Mouse (Mus musculus) forebrain, embryonic 15.5 days (tissue): ENCODE results near the gene Srek1ip1. TPM values are rescaled to one million over a fixed set of nuclear protein-coding genes. Genes with fewer than 3 reads are reported as not detected.

Experiments
- ATAC-seq: fragments of 200-750 bp; cut with Nextera tagmentation; replicated peaks from 2 replicates; pipeline ENCODE4 v1.8.0; 2017; ENCODE audit warnings: mild to moderate bottlenecking, moderate TSS enrichment, moderate library complexity
- H3K27ac ChIP-seq: fragments of 300-500 bp; sonication (generic); replicated peaks from 2 replicates; pipeline ENCODE4 v1.5.1; 2015; ENCODE audit warnings: mild to moderate bottlenecking, inconsistent platforms
- H3K27me3 ChIP-seq: fragments of 300-500 bp; sonication (generic); 2 replicates; pipeline ENCODE4 v1.6.1; 2015; ENCODE audit warnings: inconsistent platforms
- H3K36me3 ChIP-seq: fragments of 300-500 bp; sonication (generic); 2 replicates; pipeline ENCODE4 v1.6.1; 2015; ENCODE audit warnings: mild to moderate bottlenecking, inconsistent platforms
- H3K4me1 ChIP-seq: fragments of 300-500 bp; sonication (generic); 2 replicates; pipeline ENCODE4 v1.6.1; 2015; ENCODE audit warnings: inconsistent platforms
- H3K4me2 ChIP-seq: fragments of 300-500 bp; sonication (generic); replicated peaks from 2 replicates; pipeline ENCODE4 v1.6.1; 2015; ENCODE audit warnings: mild to moderate bottlenecking, inconsistent platforms
- H3K4me3 ChIP-seq: fragments of 300-500 bp; sonication (generic); 2 replicates; pipeline ENCODE4 v1.5.1; 2015; ENCODE audit warnings: mild to moderate bottlenecking, inconsistent platforms
- H3K9ac ChIP-seq: fragments of 300-500 bp; sonication (generic); replicated peaks from 2 replicates; pipeline ENCODE4 v1.6.1; 2015; ENCODE audit warnings: mild to moderate bottlenecking, inconsistent platforms
- H3K9me3 ChIP-seq: fragments of 300-500 bp; sonication (generic); 2 replicates; pipeline ENCODE4 v1.6.1; 2016; ENCODE audit warnings: inconsistent platforms
- WGBS: fragments of 180-500 bp; shearing (Covaris S2); methylation state at CpG from one replicate; pipeline ENCODE4 v1.1.7; 2015; ENCODE audit warnings: mixed read lengths; 5-methylcytosine and 5-hydroxymethylcytosine counted together
- polyA plus RNA-seq: library from polyadenylated mRNA; unstranded; fragments of >200 nt; fragmentation: Nextera tagmentation; extraction: Ambion mirVana; gene quantifications from 2 replicates; pipeline ENCODE4 v1.2.1, GENCODE M21; 2015

Srek1ip1 gene
- polyA plus RNA-seq, result 17.8 and 18.2 TPM in 2 replicates

DNA sequence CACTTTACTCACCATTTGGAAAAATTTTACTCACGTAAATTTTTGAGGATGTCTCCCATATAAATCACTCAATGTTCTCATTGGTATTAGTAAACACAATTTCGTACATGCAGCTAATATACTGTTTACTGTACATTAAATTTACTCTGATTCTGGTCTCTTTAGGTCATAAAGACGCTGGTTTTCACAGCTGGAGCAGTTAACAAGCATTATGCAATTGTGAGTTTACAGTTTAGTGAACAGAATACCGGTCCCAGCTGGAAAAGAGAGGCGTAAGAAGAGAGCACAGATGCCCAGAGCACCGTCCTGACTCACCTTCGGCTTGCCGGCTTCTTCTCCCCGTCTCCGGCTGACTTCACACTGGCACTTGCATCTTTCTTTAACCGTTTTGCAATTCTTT, at the start of gene Srek1ip1:
Gene Srek1ip1 (plus strand): TSS at position 301 of the 400 bp plus-strand sequence.
- Histone ChIP-seq H3K9ac (no peak within 1 kb of the TSS), H3K9me3 (no peaks in the 10 kb centered on the region), H3K27me3 (no peaks in the 10 kb centered on the region), H3K27ac (no peak within 1 kb of the TSS), H3K36me3 (peaks cover 15% of the 10 kb centered on the region), H3K4me3 (no peak within 1 kb of the TSS), H3K4me2 (no peak within 1 kb of the TSS), H3K4me1 (no peaks in the 10 kb centered on the region)
- 92% methylated on average over 11 of the region's 11 CpGs for WGBS
- ATAC-seq, result no peak

DNA sequence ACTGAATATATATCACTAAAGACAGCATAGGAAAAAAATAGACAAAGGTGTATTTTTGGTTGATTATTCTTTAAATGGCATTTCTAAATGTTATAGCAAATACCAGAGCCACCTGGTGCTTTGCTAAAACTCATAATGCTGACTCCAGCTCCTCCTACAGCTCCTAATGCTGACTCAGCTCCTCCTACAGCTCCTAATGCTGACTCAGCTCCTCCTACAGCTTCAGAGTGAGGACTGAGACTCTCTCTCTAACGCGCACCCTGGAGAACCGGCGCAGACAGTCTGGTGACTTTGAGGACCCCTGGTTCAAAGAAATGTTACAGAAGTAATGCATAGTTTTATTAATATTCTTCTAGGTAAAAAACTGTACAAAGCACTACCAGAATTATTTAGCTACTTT, 49.4 kb upstream of the Srek1ip1 start:
- no peak for ATAC-seq
- Histone ChIP-seq H3K36me3 (no peaks in the 10 kb centered on the region), H3K27ac (no peak overlapping the region), H3K9ac (no peak overlapping the region), H3K4me3 (no peak overlapping the region), H3K9me3 (no peaks in the 10 kb centered on the region), H3K4me1 (no peaks in the 10 kb centered on the region), H3K4me2 (no peak overlapping the region), H3K27me3 (no peaks in the 10 kb centered on the region)
- 93% methylated on average over 4 of the region's 4 CpGs for WGBS

DNA sequence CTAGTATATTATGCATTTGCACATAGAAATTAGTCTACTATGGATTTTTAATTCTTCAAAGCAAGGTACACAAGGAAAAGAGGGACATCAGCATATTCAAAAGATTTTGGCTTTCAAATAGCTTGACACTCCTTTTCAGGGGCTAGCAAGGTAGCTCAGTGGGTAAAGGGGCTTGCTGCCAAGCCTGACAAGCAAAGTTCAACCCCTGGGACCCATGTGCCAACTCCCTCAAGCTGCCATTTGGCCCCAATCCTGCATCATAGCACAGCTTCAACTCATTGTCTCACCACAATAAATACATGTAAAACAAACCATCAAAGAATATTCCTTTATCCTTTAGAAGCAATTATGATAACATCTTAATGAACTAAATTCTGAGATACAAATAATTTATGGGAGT, 45.3 kb upstream of the Srek1ip1 start:
- H3K4me1 ChIP-seq, result no peaks in the 10 kb centered on the region
- ATAC-seq, result no peak
- H3K4me3 ChIP-seq, result no peak overlapping the region
- H3K9me3 ChIP-seq, result no peaks in the 10 kb centered on the region
- no peaks in the 10 kb centered on the region for H3K27me3 ChIP-seq
- H3K9ac ChIP-seq, result no peak overlapping the region
- no peaks in the 10 kb centered on the region for H3K36me3 ChIP-seq
- H3K27ac ChIP-seq, result no peak overlapping the region
- H3K4me2 ChIP-seq, result no peak overlapping the region

DNA sequence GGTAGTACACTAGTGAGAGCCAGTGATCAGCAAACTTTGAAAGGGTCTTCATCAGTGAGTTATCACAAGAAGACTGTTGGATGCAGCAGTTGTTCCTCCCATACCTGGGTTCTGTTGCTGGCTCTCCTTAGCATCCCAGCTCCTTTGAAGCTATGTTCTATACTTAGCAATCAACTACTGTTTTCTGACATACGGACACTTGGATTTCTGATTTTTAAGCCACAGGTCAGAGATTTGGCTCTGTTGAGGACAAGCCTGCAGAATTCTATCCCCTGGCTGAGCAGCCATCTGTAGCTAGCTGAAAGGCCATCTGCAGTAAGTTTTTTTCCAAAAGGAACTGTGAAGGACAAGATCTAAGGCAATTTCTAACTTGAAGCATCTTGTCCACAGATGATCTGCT, 32.9 kb upstream of the Srek1ip1 start:
- no peaks in the 10 kb centered on the region for H3K9me3 ChIP-seq
- H3K27me3 ChIP-seq, result no peaks in the 10 kb centered on the region
- H3K9ac ChIP-seq, result no peak overlapping the region
- H3K27ac ChIP-seq, result no peak overlapping the region
- no peak for ATAC-seq
- H3K4me3 ChIP-seq, result no peak overlapping the region
- no peaks in the 10 kb centered on the region for H3K36me3 ChIP-seq
- H3K4me1 ChIP-seq, result no peaks in the 10 kb centered on the region
- H3K4me2 ChIP-seq, result no peak overlapping the region
- 97% methylated on average over 1 of the region's 1 CpGs for WGBS

DNA sequence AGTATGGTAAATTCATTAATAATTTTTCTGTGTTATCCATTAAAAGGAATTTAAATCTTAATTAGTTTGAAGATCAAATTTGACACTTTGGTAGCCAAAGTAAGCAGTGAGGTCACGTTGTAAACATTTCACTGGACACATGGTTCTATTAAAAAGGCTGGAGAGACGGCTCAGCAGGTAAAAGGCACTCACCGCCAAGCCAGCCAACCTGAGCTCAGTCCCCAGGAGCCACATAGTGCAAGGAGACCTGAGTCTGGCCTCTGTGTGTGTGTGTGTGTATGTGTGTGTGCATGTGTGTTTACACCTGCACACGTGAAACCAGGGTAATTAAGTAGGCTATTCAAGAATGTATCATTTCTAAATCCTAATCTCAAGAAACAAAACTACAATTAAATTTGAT, 29.9 kb upstream of the Srek1ip1 start:
- Histone ChIP-seq H3K4me3 (no peak overlapping the region), H3K27ac (no peak overlapping the region), H3K4me1 (no peaks in the 10 kb centered on the region), H3K36me3 (no peaks in the 10 kb centered on the region), H3K9me3 (no peaks in the 10 kb centered on the region), H3K27me3 (no peaks in the 10 kb centered on the region), H3K4me2 (no peak overlapping the region), H3K9ac (no peak overlapping the region)
- 95% methylated on average over 4 of the region's 4 CpGs for WGBS
- no peak for ATAC-seq

DNA sequence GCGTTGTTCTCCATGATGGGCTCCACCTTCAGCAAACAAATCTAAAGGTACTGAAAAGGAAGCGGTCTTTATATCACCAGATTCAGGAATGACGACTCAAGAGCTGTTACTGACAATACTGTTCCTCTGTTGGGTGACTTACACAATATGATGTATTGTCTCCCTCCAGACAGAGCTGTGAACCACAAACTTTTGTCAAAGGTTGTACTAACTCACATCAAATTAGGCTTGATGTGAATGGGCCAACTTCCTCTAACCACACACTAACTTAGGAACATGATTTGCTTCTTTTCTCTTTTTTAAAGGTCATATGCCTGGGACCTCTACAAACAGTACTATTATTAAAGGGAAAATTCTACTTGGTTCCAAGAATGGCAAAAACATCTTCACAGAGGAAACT, 29.1 kb upstream of the Srek1ip1 start:
- Histone ChIP-seq H3K9me3 (no peaks in the 10 kb centered on the region), H3K4me2 (no peak overlapping the region), H3K4me3 (no peak overlapping the region), H3K27me3 (no peaks in the 10 kb centered on the region), H3K36me3 (no peaks in the 10 kb centered on the region), H3K4me1 (no peaks in the 10 kb centered on the region), H3K27ac (no peak overlapping the region), H3K9ac (no peak overlapping the region)
- 71% methylated on average over 3 of the region's 3 CpGs for WGBS
- ATAC-seq, result no peak

DNA sequence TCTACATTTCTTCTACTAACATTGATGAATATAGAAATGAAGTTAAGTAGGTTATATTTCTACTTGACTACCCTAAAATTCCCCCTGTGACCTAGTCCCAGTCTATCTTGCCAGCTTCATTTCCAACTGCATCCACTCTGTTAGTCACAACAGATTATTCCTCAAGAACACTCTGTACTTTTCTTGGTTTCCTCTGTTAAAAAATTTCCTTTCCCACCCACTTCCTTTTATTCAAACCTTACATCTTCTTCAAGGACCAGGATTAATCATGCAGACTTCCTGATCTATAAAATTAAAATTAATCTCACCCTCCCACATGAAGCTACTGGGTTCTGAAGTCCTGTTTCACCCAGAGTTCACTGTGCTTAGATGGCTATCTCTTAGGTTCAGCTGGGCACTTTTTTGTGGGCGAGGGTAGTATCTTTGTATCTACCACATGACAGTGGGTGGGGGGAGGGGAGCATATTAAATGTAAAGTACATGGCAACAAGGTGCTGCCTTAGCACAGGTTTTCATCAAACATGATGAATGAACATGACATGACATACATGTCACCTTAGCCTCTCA, 13.1 kb upstream of the Srek1ip1 start:
- no peak overlapping the region for H3K9ac ChIP-seq
- peaks cover 17% of the 10 kb centered on the region for H3K36me3 ChIP-seq
- H3K4me2 ChIP-seq, result no peak overlapping the region
- no peak overlapping the region for H3K27ac ChIP-seq
- H3K9me3 ChIP-seq, result no peaks in the 10 kb centered on the region
- no peak for ATAC-seq
- no peaks in the 10 kb centered on the region for H3K4me1 ChIP-seq
- H3K27me3 ChIP-seq, result no peaks in the 10 kb centered on the region
- no peak overlapping the region for H3K4me3 ChIP-seq
- 89% methylated on average over 1 of the region's 1 CpGs for WGBS

DNA sequence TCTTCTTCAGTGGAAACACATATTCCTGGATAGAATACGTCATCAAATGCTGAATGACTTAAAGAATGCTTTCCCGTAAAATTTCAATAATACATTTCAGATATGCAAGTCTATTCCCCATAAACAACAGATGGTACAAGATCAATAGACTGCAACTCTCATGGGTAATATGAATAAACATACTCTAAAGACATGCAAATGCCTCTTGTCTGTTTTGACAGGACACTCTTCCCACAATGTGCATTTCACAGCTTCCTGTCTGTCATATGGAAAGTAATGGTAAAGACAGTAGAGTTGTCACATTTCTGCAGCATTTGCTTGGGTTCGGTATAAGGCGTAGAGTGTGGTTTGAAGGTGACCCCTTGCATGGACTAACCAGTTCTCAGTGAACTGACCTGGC, 5.0 kb upstream of the Srek1ip1 start:
- Histone ChIP-seq H3K4me1 (no peaks in the 10 kb centered on the region), H3K36me3 (peaks cover 26% of the 10 kb centered on the region), H3K4me3 (no peak overlapping the region), H3K9ac (no peak overlapping the region), H3K27ac (no peak overlapping the region), H3K9me3 (no peaks in the 10 kb centered on the region), H3K27me3 (no peaks in the 10 kb centered on the region), H3K4me2 (no peak overlapping the region)
- WGBS, result 68% methylated on average over 4 of the region's 4 CpGs
- peak; percentile 71; the same call in 1 of the 2 replicates for ATAC-seq

DNA sequence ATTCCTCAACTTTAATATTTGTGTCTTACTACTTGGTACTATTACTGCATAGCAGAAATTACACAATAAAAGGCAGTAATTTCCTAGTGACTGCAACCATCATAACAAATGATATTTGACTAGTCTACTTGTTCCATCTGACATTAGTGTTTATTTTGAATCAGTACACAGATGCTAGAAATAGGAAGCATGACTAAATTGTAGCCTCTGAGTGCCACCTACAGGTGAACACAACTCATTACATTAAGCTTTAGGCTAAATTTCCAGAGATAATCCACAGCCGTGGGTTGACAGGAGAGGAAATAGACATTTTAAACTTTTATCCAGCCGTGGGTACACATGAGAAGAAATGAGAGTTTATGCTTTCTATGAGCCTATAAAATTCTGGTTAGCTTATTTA, 2.6 kb upstream of the Srek1ip1 start:
- no peak overlapping the region for H3K4me2 ChIP-seq
- 14% methylated on average over 2 of the region's 2 CpGs for WGBS
- peak; percentile 68 for ATAC-seq
- H3K4me1 ChIP-seq, result no peaks in the 10 kb centered on the region
- H3K27me3 ChIP-seq, result no peaks in the 10 kb centered on the region
- no peak overlapping the region for H3K4me3 ChIP-seq
- peaks cover 12% of the 10 kb centered on the region for H3K36me3 ChIP-seq
- no peak overlapping the region for H3K9ac ChIP-seq
- H3K9me3 ChIP-seq, result no peaks in the 10 kb centered on the region
- H3K27ac ChIP-seq, result no peak overlapping the region

DNA sequence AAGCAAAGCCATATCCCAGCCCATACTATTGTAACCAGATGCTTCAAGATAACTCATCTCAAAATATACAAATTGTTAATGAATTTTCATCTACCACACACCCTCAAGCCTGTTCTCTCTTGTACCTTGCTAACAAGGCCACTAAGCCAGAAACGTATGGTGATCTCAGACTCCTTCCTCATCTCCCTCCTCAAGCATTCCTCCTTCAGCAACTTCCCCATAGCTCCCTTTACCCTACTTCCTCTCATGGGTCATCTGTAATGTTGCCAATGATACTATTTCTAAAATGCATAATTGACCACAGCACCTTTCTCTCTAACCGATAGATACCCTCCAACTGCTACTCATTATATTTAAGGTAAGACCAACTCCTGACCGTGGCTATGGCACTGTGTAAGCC, 2.1 kb downstream of the Srek1ip1 start:
- H3K27me3 ChIP-seq, result no peaks in the 10 kb centered on the region
- H3K9ac ChIP-seq, result no peak overlapping the region
- no peak overlapping the region for H3K4me3 ChIP-seq
- no peak for ATAC-seq
- H3K27ac ChIP-seq, result no peak overlapping the region
- H3K36me3 ChIP-seq, result peaks cover 15% of the 10 kb centered on the region
- H3K9me3 ChIP-seq, result no peaks in the 10 kb centered on the region
- H3K4me2 ChIP-seq, result no peak overlapping the region
- WGBS, result 97% methylated on average over 3 of the region's 3 CpGs
- H3K4me1 ChIP-seq, result no peaks in the 10 kb centered on the region

DNA sequence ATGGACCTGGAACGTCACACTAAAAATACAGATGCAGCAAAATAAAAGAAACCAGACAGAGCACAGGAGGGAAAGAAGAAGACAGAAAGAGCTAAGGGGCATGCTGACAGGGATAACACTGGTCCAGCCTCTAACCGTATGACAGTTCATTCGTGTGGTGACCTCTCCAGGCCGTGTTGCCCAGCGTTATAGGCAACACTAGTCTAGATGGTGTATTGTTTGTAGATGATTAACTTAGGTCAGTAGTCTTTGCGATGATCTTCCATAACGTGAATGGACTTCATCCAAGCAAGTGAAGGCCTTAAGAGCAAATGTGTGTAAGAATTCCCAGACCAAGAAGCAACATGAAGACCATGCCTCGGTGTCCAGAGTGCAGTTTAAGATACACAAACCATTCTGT, 6.8 kb downstream of the Srek1ip1 start:
- Histone ChIP-seq H3K4me1 (no peaks in the 10 kb centered on the region), H3K4me3 (no peak overlapping the region), H3K27me3 (no peaks in the 10 kb centered on the region), H3K36me3 (peaks cover 29% of the 10 kb centered on the region), H3K27ac (no peak overlapping the region), H3K4me2 (no peak overlapping the region), H3K9me3 (no peaks in the 10 kb centered on the region), H3K9ac (no peak overlapping the region)
- no peak for ATAC-seq
- WGBS, result 92% methylated on average over 8 of the region's 8 CpGs

DNA sequence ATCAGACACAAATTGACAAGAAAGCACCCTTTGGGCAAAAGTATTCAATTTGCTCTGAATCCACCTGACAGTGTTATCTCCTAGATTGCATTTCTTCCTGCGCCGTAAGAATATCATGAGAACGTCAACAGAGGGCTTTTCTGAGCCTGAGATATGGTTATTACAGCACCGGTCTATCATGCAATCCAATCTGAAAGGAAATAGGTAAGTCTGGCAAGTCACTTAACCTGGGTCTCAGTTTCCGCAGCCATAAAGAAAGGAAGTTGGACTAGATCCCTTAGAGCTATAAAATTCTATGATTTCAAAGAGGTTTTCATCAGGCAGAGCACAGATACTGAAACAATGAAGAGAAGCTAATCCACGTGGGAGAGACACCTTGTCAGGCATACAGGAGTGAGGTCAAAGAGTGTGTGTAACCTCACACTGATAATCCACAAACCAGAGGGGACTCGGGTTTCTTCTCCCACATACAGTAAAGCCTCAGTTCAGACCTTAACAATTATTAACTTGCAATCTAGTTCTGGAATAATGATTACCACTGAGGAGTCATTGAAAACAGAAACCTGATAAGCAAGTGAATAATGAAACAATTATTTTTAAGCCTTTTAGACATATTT, 7.4 kb downstream of the Srek1ip1 start:
- no peak for ATAC-seq
- Histone ChIP-seq H3K4me1 (no peaks in the 10 kb centered on the region), H3K27me3 (no peaks in the 10 kb centered on the region), H3K27ac (no peak overlapping the region), H3K9ac (no peak overlapping the region), H3K4me2 (no peak overlapping the region), H3K4me3 (no peak overlapping the region), H3K9me3 (no peaks in the 10 kb centered on the region), H3K36me3 (peaks cover 24% of the 10 kb centered on the region)
- WGBS, result 88% methylated on average over 7 of the region's 7 CpGs

DNA sequence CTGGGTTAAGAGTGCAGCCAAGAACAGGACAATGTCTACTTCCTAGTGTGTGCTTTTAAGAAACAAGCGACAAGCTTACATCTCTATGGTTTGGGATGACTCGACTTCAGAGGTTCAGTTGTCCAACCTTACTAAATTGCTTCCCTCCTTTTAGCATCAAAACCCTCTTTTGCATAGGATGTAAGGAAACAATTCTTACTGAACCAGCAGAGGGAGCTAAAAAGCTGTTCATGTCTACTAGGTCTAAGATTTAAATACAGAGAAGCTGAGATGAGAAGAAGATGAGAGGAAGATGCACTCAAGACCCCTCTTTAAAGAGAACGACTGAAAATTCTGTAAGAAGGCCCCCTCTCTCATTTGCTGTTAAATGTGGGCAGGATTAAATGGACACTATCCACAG, 13.4 kb downstream of the Srek1ip1 start:
- no peak overlapping the region for H3K9ac ChIP-seq
- H3K27ac ChIP-seq, result no peak overlapping the region
- WGBS, result 53% methylated on average over 3 of the region's 3 CpGs
- H3K4me2 ChIP-seq, result no peak overlapping the region
- H3K4me3 ChIP-seq, result no peak overlapping the region
- H3K27me3 ChIP-seq, result no peaks in the 10 kb centered on the region
- H3K36me3 ChIP-seq, result peaks cover 23% of the 10 kb centered on the region
- ATAC-seq, result no peak
- H3K4me1 ChIP-seq, result no peaks in the 10 kb centered on the region
- H3K9me3 ChIP-seq, result no peaks in the 10 kb centered on the region
